In the genomic region with DNA sequence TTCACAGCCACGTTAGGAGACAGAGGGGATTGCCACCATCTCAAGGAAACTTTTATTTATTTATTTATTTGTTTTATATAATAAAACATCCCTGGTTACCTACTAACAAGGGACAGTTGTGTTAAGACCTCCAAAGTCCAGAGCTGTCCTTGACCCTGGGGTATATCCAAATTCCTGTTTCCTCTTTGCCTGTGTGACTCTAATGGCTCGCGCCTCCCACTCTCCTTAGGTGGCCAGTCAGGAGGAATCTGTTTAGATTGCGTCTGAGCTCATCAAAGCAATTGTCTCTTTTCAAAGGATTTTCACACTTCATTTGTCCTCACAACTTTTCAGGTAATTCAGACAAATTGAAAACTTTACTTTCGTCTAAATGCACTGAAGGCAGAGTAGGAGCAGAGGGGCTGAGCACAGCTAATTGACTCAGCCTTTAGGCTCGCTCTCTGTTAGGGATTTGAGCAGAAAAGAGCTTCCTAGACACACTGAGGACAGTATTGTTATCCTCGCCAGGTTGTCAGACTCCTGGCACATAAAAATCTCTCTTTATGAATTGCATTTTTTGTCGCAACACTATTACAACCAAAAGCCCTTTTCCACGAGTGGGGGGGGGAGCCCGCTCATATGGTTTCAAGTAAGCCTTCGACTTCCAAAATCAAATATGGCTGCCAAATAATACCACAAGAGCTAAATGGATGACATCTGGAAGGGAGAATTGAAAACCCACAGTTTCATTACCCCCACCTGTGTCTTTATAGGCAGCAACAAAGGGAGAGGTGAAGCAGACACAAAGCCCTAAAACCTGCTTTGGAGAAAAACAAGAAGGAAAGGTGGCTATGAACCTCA, we compare ENCODE assay signal across 16 mouse cellular contexts.
A peak's percentile ranks its signal among the peaks of the same experiment; 100 is the strongest.
DNase-seq lines count a peak whose midpoint lies in the region; ATAC-seq and TF ChIP-seq lines count a peak whose summit lies in the region.
"Had no signal": no experiment of that assay in that cellular context is flagged by ENCODE, and none has a peak within 500 bp of the region (broad histone marks: within the 10 kb centered on the region; RNA-seq: fewer than 3 reads in every experiment).

No protein-coding gene starts in this region.

- H3K4me1 ChIP-seq in heart, embryonic 10.5 days = peaks cover 10% of the 10 kb centered on the region
- H3K4me1 ChIP-seq in embryonic facial prominence, embryonic 10.5 days = peaks cover 22% of the 10 kb centered on the region
- H3K4me1 ChIP-seq in hindbrain, embryonic 12.5 days = peaks cover 17% of the 10 kb centered on the region
- peaks cover 17% of the 10 kb centered on the region for H3K4me1 ChIP-seq in limb, embryonic 14.5 days (ENCODE audit: control insufficient read depth, insufficient read depth, low read length)

- peak overlapping the region; percentile 78 for H3K27ac ChIP-seq in heart, embryonic 10.5 days
- peak overlapping the region; percentile 67 for H3K27ac ChIP-seq in embryonic facial prominence, embryonic 10.5 days (replicated peaks)
- H3K27ac ChIP-seq in hindbrain, embryonic 12.5 days = peak overlapping the region; percentile 55
- peak overlapping the region; percentile 81 for H3K27ac ChIP-seq in limb, embryonic 14.5 days (replicated peaks; ENCODE audit: low read depth, low read length)
- H3K27ac ChIP-seq: intestine, embryonic 15.5 days had no signal

- H3K4me2 ChIP-seq in hindbrain, embryonic 12.5 days (replicated peaks) = no peak overlapping the region
- H3K4me2 ChIP-seq in limb, embryonic 14.5 days (replicated peaks; ENCODE audit: low read depth, low read length, severe bottlenecking) = peak overlapping the region; percentile 4
- H3K4me2 ChIP-seq: intestine, embryonic 15.5 days; lung, embryonic 14.5 days had no signal

- H3K9ac ChIP-seq in hindbrain, embryonic 12.5 days = no peak overlapping the region
- no peak overlapping the region; the same call in 1 of the 2 replicates for H3K9ac ChIP-seq in limb, embryonic 14.5 days (ENCODE audit: low read depth, low read length, severe bottlenecking)
- H3K9ac ChIP-seq: intestine, embryonic 15.5 days; lung, embryonic 14.5 days had no signal

- H3K36me3 ChIP-seq in heart, embryonic 10.5 days = no peaks in the 10 kb centered on the region
- no peaks in the 10 kb centered on the region for H3K36me3 ChIP-seq in embryonic facial prominence, embryonic 10.5 days (replicated peaks)
- H3K36me3 ChIP-seq in hindbrain, embryonic 12.5 days = no peaks in the 10 kb centered on the region
- H3K36me3 ChIP-seq in limb, embryonic 14.5 days (ENCODE audit: control insufficient read depth, insufficient read depth, low read length) = no peaks in the 10 kb centered on the region
- H3K36me3 ChIP-seq: intestine, embryonic 15.5 days had no signal

- H3K27me3 ChIP-seq in heart, embryonic 10.5 days (ENCODE audit: insufficient read depth, poor library complexity, severe bottlenecking) = no peaks in the 10 kb centered on the region
- H3K27me3 ChIP-seq in embryonic facial prominence, embryonic 10.5 days (replicated peaks; ENCODE audit: low read depth, poor library complexity, severe bottlenecking) = no peaks in the 10 kb centered on the region
- H3K27me3 ChIP-seq in hindbrain, embryonic 12.5 days = no peaks in the 10 kb centered on the region
- H3K27me3 ChIP-seq in limb, embryonic 14.5 days (ENCODE audit: control insufficient read depth, insufficient read depth, low read length) = no peaks in the 10 kb centered on the region
- H3K27me3 ChIP-seq: intestine, embryonic 15.5 days had no signal

- DNase-seq in heart, embryonic 10.5 days (ENCODE audit: low spot score) = no peak
- DNase-seq in heart, adult 8-10 months (ENCODE audit: low spot score) = no peak
- DNase-seq in embryonic facial prominence, embryonic 10.5 days (ENCODE audit: low spot score) = no peak
- DNase-seq in limb, embryonic 14.5 days (ENCODE audit: low spot score) = peak; percentile 78
- no peak for DNase-seq in cerebellum, adult 11 months
- no peak for DNase-seq in lung, postnatal 25 days (ENCODE audit: low spot score)
- DNase-seq: cerebellum, adult 2 months; kidney, postnatal 14 days; liver; right cerebral cortex, postnatal 4 days; thymus, adult 18-20 months had no signal

- H3K4me3 ChIP-seq in heart, embryonic 10.5 days = no peak overlapping the region
- H3K4me3 ChIP-seq in embryonic facial prominence, embryonic 10.5 days = no peak overlapping the region
- no peak overlapping the region for H3K4me3 ChIP-seq in hindbrain, embryonic 12.5 days
- no peak overlapping the region for H3K4me3 ChIP-seq in limb, embryonic 14.5 days (replicated peaks; ENCODE audit: low read length)
- H3K4me3 ChIP-seq: intestine, embryonic 15.5 days; myocyte had no signal

- ATAC-seq in hindbrain, embryonic 12.5 days (ENCODE audit: low FRiP score) = no peak
- ATAC-seq in limb, embryonic 14.5 days (ENCODE audit: low FRiP score, low read depth) = peak; percentile 59
- ATAC-seq: activated CD4-positive, CD25-positive, alpha-beta regulatory T cell, adult 4 months; intestine, embryonic 15.5 days had no signal

- TF ChIP-seq POLR2A in limb, embryonic 14.5 days (IDR thresholded peaks at IDR 0.05; ENCODE audit: borderline replicate concordance, extremely low read depth, insufficient read depth, insufficient read length) = no peak

- no peaks in the 10 kb centered on the region for H3K9me3 ChIP-seq in heart, embryonic 10.5 days
- H3K9me3 ChIP-seq in embryonic facial prominence, embryonic 10.5 days = no peaks in the 10 kb centered on the region
- H3K9me3 ChIP-seq in hindbrain, embryonic 12.5 days (replicated peaks) = no peaks in the 10 kb centered on the region
- H3K9me3 ChIP-seq in limb, embryonic 14.5 days (ENCODE audit: control insufficient read depth, low read length) = no peaks in the 10 kb centered on the region
- H3K9me3 ChIP-seq: intestine, embryonic 15.5 days had no signal

- WGBS in heart, embryonic 10.5 days = 50% methylated on average over 11 of the region's 11 CpGs
- 51% methylated on average over 11 of the region's 11 CpGs for WGBS in embryonic facial prominence, embryonic 10.5 days
- 49% methylated on average over 11 of the region's 11 CpGs for WGBS in hindbrain, embryonic 12.5 days
- WGBS in limb, embryonic 14.5 days = 25% methylated on average over 11 of the region's 11 CpGs
